Mouse (Mus musculus): ENCODE data around the gene Aptx.

DNA sequence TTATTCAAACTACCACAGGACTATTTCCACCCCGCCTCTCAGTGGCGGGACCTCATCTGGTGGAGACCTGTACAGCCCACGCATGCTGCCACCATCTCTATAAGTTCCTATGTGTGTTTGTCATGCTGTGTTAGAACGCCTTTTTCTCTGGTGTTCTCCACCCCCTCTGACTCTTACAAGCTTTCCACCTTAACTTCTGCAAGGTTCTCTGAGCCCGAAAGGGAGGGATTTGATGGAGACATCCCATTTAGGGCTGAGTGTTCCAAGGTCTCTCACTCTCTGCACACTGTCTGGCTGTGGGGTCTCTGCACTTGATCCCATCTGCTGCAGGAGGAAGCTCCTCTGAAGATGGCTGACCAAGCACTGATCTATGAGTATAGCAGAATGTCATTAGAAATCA lies 29.5 kb downstream of the Aptx start:
- TF ChIP-seq POLR2A (IDR thresholded peaks at IDR 0.05; ENCODE audit: low read depth, low read length) (no peak), CTCF (conservative IDR thresholded peaks at IDR 0.05; ENCODE audit: insufficient read depth, insufficient read length, low read depth, low read length) (no peak)

Data from kidney, adult 2 months (tissue).